Mouse (Mus musculus) myocyte (in vitro differentiated cells): ENCODE data around the gene Tmx4.

Experiments
- CEBPB ChIP-seq: IDR thresholded peaks from 2 replicates; pipeline ENCODE4 v1.6.1; 2011; ENCODE audit warnings: mild to moderate bottlenecking, moderate library complexity; ENCODE audit not compliant: poor library complexity, insufficient read depth, severe bottlenecking
- E2F4 ChIP-seq: IDR thresholded peaks from one replicate; pipeline ENCODE4 v1.6.1; 2011; ENCODE audit warnings: mild to moderate bottlenecking, control low read depth, moderate library complexity; ENCODE audit not compliant: insufficient read depth
- MAX ChIP-seq: IDR thresholded peaks from one replicate; pipeline ENCODE4 v1.6.1; 2011; ENCODE audit warnings: low read depth, mild to moderate bottlenecking, control low read depth
- MYOD1 ChIP-seq, 3 experiments: IDR thresholded peaks; one replicate each; pipeline ENCODE4 v1.6.1; 2011; ENCODE audit warnings: control low read depth in 2 of 3, low read depth in 2 of 3, mild to moderate bottlenecking in 2 of 3, moderate library complexity in 1 of 3; ENCODE audit not compliant: insufficient read length in 2 of 3, control insufficient read depth in 1 of 3
- MYOG ChIP-seq, 3 experiments: IDR thresholded peaks; one replicate each; pipeline ENCODE4 v1.6.1; 2011; ENCODE audit warnings: control low read depth in 2 of 3, low read depth in 2 of 3, mild to moderate bottlenecking in 2 of 3; ENCODE audit not compliant: insufficient read length in 2 of 3, control insufficient read depth in 1 of 3, insufficient read depth in 1 of 3
- POLR2A ChIP-seq: IDR thresholded peaks from one replicate; pipeline ENCODE4 v1.6.1; 2011; ENCODE audit warnings: low read depth, mild to moderate bottlenecking, control low read depth, moderate library complexity; ENCODE audit not compliant: insufficient read length
- REST ChIP-seq: IDR thresholded peaks from one replicate; pipeline ENCODE4 v1.6.1; 2011; ENCODE audit warnings: mild to moderate bottlenecking, control low read depth, moderate library complexity; ENCODE audit not compliant: insufficient read depth, insufficient read length
- SRF ChIP-seq: IDR thresholded peaks from one replicate; pipeline ENCODE4 v1.6.1; 2011; ENCODE audit warnings: low read depth; ENCODE audit not compliant: control insufficient read depth, insufficient read length
- TCF12 ChIP-seq: IDR thresholded peaks from one replicate; pipeline ENCODE4 v1.6.1; 2011; ENCODE audit warnings: mild to moderate bottlenecking, control low read depth; ENCODE audit not compliant: poor library complexity, insufficient read depth, severe bottlenecking
- TCF3 ChIP-seq: IDR thresholded peaks from one replicate; pipeline ENCODE4 v1.6.1; 2011; ENCODE audit warnings: low read depth, control low read depth; ENCODE audit not compliant: insufficient read length
- USF1 ChIP-seq: IDR thresholded peaks from one replicate; pipeline ENCODE4 v1.6.1; 2011; ENCODE audit warnings: low read depth, mild to moderate bottlenecking, control low read depth, moderate library complexity

- TF ChIP-seq TCF3 (no peak), E2F4 (peak; percentile 9), SRF (peak; percentile 57), POLR2A (peak; percentile 93), TCF12 (no peak), USF1 (no peak), CEBPB (no peak), MYOG (IDR thresholded peaks at IDR 0.05; ENCODE audit: control insufficient read depth in 1 of 3, insufficient read depth in 1 of 3, insufficient read length in 2 of 3, low read depth in 2 of 3) (peak in 1 of 3 experiments; percentile 10), MYOD1 (IDR thresholded peaks at IDR 0.05; ENCODE audit: control insufficient read depth in 1 of 3, insufficient read length in 2 of 3, low read depth in 2 of 3) (peak in 2 of 3 experiments; percentile 5 to 48), MAX (no peak), REST (no peak)
Measured at GRCm38 (mm10) chr2:134643514-134644300, at the start of gene Tmx4.
